Mouse (Mus musculus): ENCODE results near the gene Scarb1.

DNA sequence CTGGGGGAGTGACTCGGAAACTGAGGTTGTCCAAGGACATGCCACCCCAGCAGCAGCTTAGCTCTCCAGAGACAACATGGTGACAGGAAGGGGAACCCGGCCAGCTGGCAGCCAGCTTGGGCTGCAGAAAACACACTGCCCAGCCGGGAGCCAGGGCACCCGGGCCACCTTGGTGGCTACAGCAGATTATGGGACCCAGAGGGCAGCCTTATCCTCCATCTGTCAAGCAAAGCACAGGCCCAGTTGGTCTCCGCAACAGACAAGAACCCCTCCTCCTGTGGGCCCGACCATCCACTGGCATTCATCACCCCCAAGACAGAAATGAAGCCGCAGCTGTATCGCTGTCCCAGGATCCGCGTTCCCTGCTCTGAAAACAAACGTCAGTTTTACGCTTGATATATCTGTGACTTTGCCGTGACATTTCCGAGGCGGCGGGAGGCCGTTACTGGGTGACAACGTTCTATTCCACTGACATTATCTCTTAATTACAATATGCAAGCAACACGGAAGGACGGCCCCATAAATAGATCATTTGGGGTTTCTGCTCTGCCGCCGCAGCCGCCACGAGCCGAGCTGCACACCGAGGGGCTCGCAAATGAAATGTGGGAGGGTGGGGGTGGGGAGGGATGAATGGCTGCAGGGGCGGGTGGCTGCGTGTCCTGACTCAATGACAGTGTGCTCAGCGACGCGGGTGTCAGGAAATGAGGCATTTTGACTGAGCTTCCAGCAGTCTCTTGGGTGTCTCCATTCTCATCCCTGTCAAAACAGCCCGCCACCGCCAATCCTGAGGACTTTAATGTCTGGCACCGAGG lies 73.5 kb downstream of the Scarb1 start:
- no peak for TF ChIP-seq CTCF (IDR thresholded peaks at IDR 0.05; ENCODE audit: low read depth)
- no peak; the same call in 1 of the 2 replicates for TF ChIP-seq EP300 (IDR thresholded peaks at IDR 0.05; ENCODE audit: low read depth)

Data from heart, postnatal 0 days (tissue).